Mouse (Mus musculus) layer of hippocampus, adult 11-12 months (tissue): Measurements from ENCODE around the gene Mpnd.

Experiments used
- DNase-seq: peaks from one replicate; pipeline ENCODE4 v3.0.0; 2022; ENCODE audit warnings: low spot score

The Mpnd gene

DNA sequence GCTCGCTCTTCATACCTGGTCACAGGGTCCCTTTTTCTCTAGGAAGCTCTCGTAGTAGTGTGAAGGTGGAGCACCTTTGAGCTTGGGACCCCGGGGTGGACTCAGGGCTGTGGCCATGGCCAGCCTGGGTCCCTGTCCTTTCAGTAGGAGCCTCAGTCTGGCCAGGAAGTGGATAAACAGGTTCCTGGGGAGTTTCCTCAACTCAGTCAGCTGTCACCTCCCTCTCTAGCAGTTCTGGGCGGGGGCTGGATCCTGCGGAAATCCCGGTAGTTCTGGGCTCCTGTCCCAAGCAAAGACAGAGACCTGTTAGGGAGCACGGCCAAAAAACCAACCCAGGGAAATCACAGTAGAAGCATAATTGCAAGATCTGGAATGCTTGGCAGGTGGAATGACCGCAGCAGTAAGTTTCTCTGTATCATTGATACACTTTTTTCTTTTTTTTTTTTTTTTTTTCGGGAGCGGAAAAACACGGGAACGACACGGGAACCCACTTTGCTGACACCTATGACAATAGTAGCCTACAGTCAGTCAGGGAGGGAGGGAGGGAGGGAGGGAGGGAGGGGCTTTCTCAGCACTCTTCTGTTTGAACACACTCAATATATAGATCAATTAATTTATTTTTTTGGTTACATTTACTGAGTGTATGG lies at the start of gene Mpnd, which contains the start of gene Stap2:
TSS of gene Mpnd (plus strand) at position 297 of the 647 bp plus-strand sequence.
TSS of gene Stap2 (minus strand) at position 170 of the 647 bp plus-strand sequence.
- no peak for DNase-seq

DNA sequence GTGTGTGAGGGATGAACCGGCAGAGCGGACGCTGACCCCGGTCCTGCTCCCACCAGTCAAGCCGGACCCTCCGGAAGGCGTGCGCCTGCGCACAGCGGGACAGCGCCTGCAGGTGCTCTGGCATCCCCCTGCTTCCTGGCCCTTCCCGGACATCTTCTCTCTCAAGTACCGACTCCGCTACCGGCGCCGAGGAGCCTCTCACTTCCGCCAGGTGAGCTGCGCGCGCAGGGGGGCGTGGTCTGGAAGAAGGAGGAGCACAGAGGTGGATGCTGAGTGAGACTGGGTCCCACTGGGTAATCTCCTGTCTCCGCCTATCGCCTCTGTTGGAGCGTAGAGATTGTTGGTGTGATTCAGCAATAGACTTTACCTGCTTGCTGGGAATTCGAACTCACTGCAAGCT lies 49.4 kb upstream of the Mpnd start:
- DNase-seq, result peak; percentile 74

- no peak for DNase-seq
Measured at GRCm38 (mm10) chr17:55956591-55956990, 48.9 kb upstream of the Mpnd start.

DNA sequence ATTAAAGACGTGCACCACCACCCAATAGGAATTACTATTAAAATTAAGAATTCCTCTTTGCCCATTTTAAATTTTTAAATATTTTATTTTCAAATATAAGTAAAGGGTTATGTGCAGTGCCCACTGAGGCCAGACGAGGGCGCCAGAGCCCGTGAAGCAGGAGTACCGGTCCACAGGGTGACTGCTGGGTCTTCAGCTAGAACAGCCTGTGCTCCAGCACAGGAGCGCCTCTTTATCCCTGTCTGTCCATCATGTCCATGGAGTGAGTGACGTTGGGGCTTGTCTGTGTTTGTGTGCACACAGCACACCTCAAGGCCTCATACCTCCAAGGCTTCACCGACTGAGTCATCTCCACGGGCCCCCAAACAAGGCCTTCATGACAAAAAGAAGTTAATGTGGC lies 48.3 kb upstream of the Mpnd start:
- DNase-seq, result peak; percentile 80

DNA sequence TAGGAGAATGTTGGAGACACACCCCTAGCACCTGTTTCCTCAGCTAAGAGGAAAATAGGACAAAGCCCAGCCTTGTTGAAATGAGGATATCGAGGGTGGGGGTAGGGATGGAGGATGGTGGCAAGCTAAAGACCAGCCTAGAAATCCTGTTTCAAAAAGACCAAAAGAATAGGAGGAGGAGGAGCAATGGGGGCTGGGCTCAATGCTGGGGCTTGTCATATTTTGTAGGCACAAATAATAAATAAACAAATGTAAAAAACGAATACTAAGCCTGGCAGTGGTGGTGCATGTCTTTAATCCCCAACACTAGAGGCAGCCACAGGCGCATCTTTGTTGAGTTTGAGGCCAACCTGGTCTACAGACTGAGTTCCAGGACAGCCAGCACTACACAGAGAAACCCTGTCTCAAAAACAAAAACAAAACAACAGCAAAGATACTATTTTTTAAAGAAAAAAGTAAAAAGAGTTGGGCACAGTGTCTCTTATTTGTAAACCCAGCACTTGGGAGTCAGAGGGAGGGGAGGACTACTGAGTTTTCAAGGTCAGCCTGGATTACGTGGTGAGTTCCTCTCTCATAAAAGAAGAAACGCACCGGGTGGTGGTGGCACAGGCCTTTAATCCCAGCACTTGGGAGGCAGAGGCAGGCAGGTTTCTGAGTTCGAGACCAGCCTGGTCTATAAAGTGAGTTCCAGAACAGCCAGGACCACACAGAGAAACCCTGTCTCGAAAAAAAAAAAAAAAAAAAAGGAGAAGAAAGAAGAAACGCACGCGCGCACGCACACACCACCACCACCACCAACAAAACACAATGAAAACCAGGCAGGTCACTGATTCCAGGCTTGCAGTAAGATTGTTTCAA lies 47.6 kb upstream of the Mpnd start:
- DNase-seq, result no peak

GRCm38 (mm10) chr17:55958584-55958886 lies 47.0 kb upstream of the Mpnd start:
- no peak for DNase-seq

DNA sequence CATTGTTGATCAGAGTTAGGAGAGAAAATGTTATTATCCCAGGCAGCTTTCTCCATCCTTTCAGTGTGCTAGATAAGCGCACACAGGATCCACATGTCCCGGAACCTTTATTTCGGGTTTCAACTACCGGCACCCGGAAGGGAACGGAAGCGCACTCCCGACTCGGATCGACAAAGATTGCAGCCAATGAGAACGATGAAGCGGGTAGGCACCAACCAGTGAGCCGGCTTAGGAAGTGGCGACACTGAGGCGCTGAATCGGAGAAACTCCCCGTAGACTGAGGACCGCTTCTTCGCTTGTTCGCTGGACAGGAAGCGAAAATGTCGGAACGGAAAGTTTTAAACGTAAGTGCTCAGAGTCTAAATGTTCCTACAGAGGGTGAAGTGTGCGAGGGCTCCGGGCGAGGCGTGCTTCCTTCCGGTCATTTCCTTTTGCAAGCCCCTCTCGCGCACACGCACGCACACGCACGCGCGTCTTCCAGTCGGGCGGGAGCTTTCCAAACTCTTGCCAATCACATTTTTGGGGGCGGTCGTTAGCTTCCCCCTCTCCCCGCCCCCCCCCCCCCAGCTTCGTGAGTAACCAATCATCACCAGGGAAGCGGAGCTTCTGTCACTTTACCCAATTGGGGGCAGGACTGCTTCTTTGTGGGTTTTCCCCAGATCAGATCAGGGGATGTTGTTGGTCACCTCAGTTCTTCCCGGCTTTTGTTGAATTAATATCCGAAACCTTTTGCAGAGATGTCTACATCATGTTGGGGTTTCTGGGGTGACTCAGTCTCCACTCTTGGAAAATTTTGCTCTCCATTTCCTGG lies 46.4 kb upstream of the Mpnd start, which contains the start of gene Yju2:
TSS of gene Yju2 (plus strand) at position 182 of the 811 bp plus-strand sequence.
- peak; percentile 95 for DNase-seq

DNA sequence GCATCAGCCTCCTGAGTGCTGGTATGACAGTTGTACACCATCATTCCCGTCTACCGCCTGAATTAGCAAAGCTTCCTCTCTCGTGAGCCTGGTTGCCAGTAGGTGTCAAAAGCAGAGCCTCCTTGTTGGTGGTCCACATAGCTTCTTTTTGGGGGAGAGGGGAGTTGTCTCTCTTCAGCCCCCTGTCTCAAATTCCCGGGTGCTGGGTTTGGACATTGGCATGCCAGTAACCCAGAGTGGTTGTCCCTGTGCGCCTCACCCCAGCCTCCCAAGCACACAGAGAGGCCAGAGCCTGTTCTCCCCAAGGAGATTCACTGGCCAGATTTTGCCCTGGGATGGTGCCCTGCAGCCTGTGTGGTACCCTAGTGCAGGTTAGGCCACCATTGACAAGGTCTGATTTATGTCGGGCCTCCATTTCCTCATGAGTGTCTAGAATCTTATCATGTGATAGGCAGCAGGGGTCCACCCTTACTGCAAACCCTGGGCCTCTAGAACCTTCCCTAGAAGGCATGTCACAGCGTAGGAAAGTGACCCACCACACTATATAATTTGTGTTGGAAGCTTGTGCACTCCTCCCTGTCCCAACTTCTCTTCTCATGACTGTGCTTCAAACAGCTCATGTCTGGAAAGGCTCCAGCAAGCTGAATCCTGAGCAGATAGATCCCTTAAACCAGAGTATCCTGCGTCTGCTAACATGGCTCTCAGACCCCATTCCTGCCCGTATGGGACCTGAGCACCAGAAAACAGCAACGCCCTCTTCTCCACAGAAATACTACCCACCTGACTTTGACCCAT lies 45.4 kb upstream of the Mpnd start:
- no peak for DNase-seq

DNA sequence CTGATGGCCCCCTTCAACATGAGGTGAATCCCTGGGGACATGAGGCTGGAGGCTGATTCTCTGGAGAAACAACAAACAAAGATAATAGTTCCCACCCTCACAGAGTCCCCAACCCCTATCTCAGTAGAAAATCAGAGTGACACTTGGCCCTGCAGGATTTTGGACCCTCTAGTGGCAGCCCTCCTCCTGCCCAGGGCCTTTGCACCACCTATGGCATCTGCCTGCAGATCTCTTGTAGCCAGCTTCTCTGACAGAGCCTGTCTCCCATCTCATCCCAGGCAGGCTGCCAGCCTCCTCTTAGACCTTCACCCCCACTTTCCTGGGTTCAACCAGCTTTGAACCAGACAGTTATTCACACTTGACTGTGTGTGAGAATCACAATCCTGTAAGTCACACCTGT lies 44.7 kb upstream of the Mpnd start:
- no peak for DNase-seq

DNA sequence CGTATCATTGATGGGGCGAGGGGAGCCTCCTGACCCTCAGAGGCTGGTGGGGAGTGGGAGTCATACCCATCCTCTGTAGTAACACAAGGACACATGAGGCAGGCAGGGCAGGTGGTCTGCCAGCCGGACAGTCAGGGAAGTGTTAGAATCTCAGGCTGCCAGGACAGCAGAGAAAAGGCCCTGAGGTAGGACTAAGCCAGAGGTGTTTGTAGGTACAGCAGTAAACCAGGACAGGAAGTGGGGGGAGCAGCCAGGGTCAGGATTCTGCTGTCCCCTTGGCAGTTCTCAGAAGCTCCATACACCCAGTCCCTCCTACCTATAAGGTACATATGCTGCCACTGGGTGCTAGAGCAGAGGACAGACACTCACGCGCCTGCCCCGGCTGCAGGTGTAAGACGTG lies 43.9 kb upstream of the Mpnd start:
- no peak for DNase-seq

GRCm38 (mm10) chr17:55963171-55963570 lies 42.3 kb upstream of the Mpnd start:
- DNase-seq, result no peak

- no peak for DNase-seq
Measured at GRCm38 (mm10) chr17:55964496-55964895, 41.0 kb upstream of the Mpnd start.

GRCm38 (mm10) chr17:55964996-55965395 lies 40.5 kb upstream of the Mpnd start:
- no peak for DNase-seq

GRCm38 (mm10) chr17:55967186-55967585 lies 38.3 kb upstream of the Mpnd start:
- no peak for DNase-seq

GRCm38 (mm10) chr17:55968210-55968609 lies 37.3 kb upstream of the Mpnd start:
- DNase-seq, result no peak

GRCm38 (mm10) chr17:55969560-55969959 lies 36.0 kb upstream of the Mpnd start:
- DNase-seq, result no peak

- no peak for DNase-seq
Measured at GRCm38 (mm10) chr17:55969966-55970891, 35.3 kb upstream of the Mpnd start, which contains the start of gene Shd. TSS of gene Shd (plus strand) at chr17:55970467.

- no peak for DNase-seq
Measured at GRCm38 (mm10) chr17:55971453-55971852, 34.1 kb upstream of the Mpnd start.

- peak; percentile 80 for DNase-seq
Measured at GRCm38 (mm10) chr17:55976255-55976862, 29.2 kb upstream of the Mpnd start.

DNA sequence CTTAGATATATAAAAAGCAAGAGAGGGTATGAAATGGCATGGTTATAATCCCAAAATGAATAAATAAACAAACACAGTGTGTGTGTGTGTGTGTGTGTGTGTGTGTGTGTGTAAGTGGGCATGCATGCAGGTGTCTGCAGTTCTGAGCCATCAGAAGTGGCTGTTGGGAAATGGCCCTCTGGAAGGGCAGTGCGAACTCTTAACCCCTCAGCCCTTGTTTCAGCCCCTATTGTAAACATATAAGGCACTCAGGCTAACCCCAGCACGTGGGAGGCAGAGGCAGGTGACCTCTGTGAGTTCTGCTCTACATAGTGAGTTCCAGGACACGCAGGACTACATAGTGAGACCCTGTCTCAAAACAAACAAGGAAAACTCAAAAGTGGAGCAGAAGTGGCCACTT lies 28.2 kb upstream of the Mpnd start:
- DNase-seq, result no peak
